In genomic region chr3:156895322-156895721, GRCm38 (mm10) we compare ENCODE assay signal across 18 mouse cellular contexts.
DNase-seq lines count a peak whose midpoint lies in the region; ATAC-seq and TF ChIP-seq lines count a peak whose summit lies in the region.
"Had no signal": no experiment of that assay in that cellular context is flagged by ENCODE, and none has a peak within 500 bp of the region (broad histone marks: within the 10 kb centered on the region; RNA-seq: fewer than 3 reads in every experiment).

No protein-coding gene starts in this region.

- peak; percentile 70 for DNase-seq in Muller cell, postnatal 12 days (ENCODE audit: inconsistent ontology term)
- DNase-seq in brain, embryonic 14.5 days (ENCODE audit: low read depth) = peak; percentile 80
- peak; percentile 60 to 65 for DNase-seq in cerebellum, postnatal 25 days
- no peak for DNase-seq in hindbrain, embryonic 14.5 days (ENCODE audit: low spot score)
- no peak for DNase-seq in heart, adult 8-10 months (ENCODE audit: low spot score)
- DNase-seq in adrenal gland, postnatal 36 days = no peak
- DNase-seq in right cerebral cortex, postnatal 25 days = no peak
- DNase-seq: kidney, adult 9 months; liver; thymus, postnatal 25 days had no signal

- peak overlapping the region; percentile 32; the same call in 1 of the 2 replicates for H3K27ac ChIP-seq in hindbrain, embryonic 14.5 days
- H3K27ac ChIP-seq: heart, embryonic 13.5 days; layer of hippocampus, adult 2 months; lung, embryonic 15.5 days; neural tube, embryonic 12.5 days; stomach, postnatal 0 days had no signal

- no peaks in the 10 kb centered on the region for H3K9me3 ChIP-seq in hindbrain, embryonic 14.5 days (ENCODE audit: control insufficient read depth, low read length)
- H3K9me3 ChIP-seq: heart, embryonic 13.5 days; lung, embryonic 15.5 days; neural tube, embryonic 12.5 days had no signal

- no peaks in the 10 kb centered on the region for H3K27me3 ChIP-seq in hindbrain, embryonic 14.5 days (ENCODE audit: control insufficient read depth, insufficient read depth, low read length)
- H3K27me3 ChIP-seq: heart, embryonic 13.5 days; lung, embryonic 15.5 days; neural tube, embryonic 12.5 days had no signal

- TF ChIP-seq POLR2A in brain, embryonic 14.5 days (IDR thresholded peaks at IDR 0.05; ENCODE audit: borderline replicate concordance, extremely low read depth, insufficient read depth, insufficient read length, poor library complexity, severe bottlenecking) = no peak

- peaks cover 9% of the 10 kb centered on the region for H3K4me1 ChIP-seq in hindbrain, embryonic 14.5 days (replicated peaks; ENCODE audit: control insufficient read depth, insufficient read depth, low read length)
- H3K4me1 ChIP-seq: lung, embryonic 15.5 days; neural tube, embryonic 12.5 days had no signal

- H3K4me3 ChIP-seq in hindbrain, embryonic 14.5 days (replicated peaks; ENCODE audit: low read length) = no peak overlapping the region
- H3K4me3 ChIP-seq: heart, embryonic 13.5 days; layer of hippocampus, adult 2 months; lung, embryonic 15.5 days; neural tube, embryonic 12.5 days had no signal

- WGBS in hindbrain, embryonic 14.5 days = 40% methylated on average over 4 of the region's 4 CpGs

- no peak overlapping the region for H3K4me2 ChIP-seq in hindbrain, embryonic 14.5 days (replicated peaks)
- H3K4me2 ChIP-seq: heart, embryonic 13.5 days; lung, embryonic 15.5 days; neural tube, embryonic 12.5 days had no signal

- ATAC-seq in hindbrain, embryonic 14.5 days (ENCODE audit: low FRiP score) = no peak; the same call in 1 of the 2 replicates
- no peak for ATAC-seq in megakaryocyte-erythroid progenitor cell, adult 5-6 weeks (replicated peaks; ENCODE audit: low FRiP score, low TSS enrichment, poor library complexity, severe bottlenecking)
- ATAC-seq: activated CD4-positive, CD25-positive, alpha-beta regulatory T cell, adult 4 months; CD4-positive, CD25-positive, alpha-beta regulatory T cell, adult 4 months had no signal

- H3K9ac ChIP-seq in hindbrain, embryonic 14.5 days = no peak overlapping the region
- H3K9ac ChIP-seq: heart, embryonic 13.5 days; lung, embryonic 15.5 days; neural tube, embryonic 12.5 days had no signal

- no peaks in the 10 kb centered on the region for H3K36me3 ChIP-seq in hindbrain, embryonic 14.5 days (replicated peaks; ENCODE audit: control insufficient read depth, insufficient read depth)
- H3K36me3 ChIP-seq: heart, embryonic 13.5 days; lung, embryonic 15.5 days; neural tube, embryonic 12.5 days had no signal

- TF ChIP-seq CTCF in brain, embryonic 14.5 days (IDR thresholded peaks at IDR 0.05; ENCODE audit: borderline replicate concordance, extremely low read depth, insufficient read depth, insufficient read length) = no peak

Comparison
In these comparisons a context has a peak if more than half of its experiments do, and no peak if none do; other contexts are left out.
1. DNase-seq: peak in Muller cell, postnatal 12 days (single experiment), brain, embryonic 14.5 days (single experiment) and cerebellum, postnatal 25 days (2 of 2); none in hindbrain, embryonic 14.5 days (single experiment), heart, adult 8-10 months (single experiment), adrenal gland, postnatal 36 days (0 of 2) and right cerebral cortex, postnatal 25 days (single experiment).